Mouse (Mus musculus) ES-E14 (cell line): ENCODE measurements around the gene Kcnd2. TPM values are rescaled to one million over a fixed set of nuclear protein-coding genes. Genes with fewer than 3 reads are reported as not detected.

ENCODE experiments used
- DNase-seq: peaks from one replicate; pipeline ENCODE4 v3.0.0-alpha.2; 2013; ENCODE audit warnings: low read depth, low spot score
- H3K27ac ChIP-seq: 2 replicates; pipeline ENCODE4 v1.5.1; 2012; ENCODE audit warnings: low read depth, mild to moderate bottlenecking, low read length, moderate library complexity, mixed read lengths; ENCODE audit not compliant: poor library complexity, insufficient read depth, severe bottlenecking
- H3K36me3 ChIP-seq: 2 replicates; pipeline ENCODE4 v1.6.1; 2012; ENCODE audit warnings: mild to moderate bottlenecking, low read length, moderate library complexity, mixed read lengths; ENCODE audit not compliant: control insufficient read depth, poor library complexity, insufficient read depth, severe bottlenecking
- H3K4me1 ChIP-seq, 2 experiments: fragments of 150-350 bp in 1 of 2; sonication (generic) in 1 of 2; 2 replicates each; pipeline ENCODE4 v1.6.1; 2012; ENCODE audit warnings: low read length in 2 of 2, mild to moderate bottlenecking in 1 of 2, mixed read lengths in 1 of 2; ENCODE audit not compliant: control insufficient read depth in 2 of 2, insufficient read depth in 2 of 2, poor library complexity in 1 of 2
- H3K4me3 ChIP-seq, 2 experiments: fragments of 150-350 bp in 1 of 2; sonication (generic) in 1 of 2; 2 replicates each; pipeline ENCODE4 v1.5.1; 2012; ENCODE audit warnings: low read length in 2 of 2, low read depth in 1 of 2, mild to moderate bottlenecking in 1 of 2, mixed read lengths in 1 of 2; ENCODE audit not compliant: insufficient read depth in 1 of 2, poor library complexity in 1 of 2, severe bottlenecking in 1 of 2
- H3K9ac ChIP-seq: 2 replicates; pipeline ENCODE4 v1.6.1; 2012; ENCODE audit warnings: low read depth, mild to moderate bottlenecking, low read length, mixed read lengths; ENCODE audit not compliant: poor library complexity, insufficient read depth, severe bottlenecking
- H3K9me3 ChIP-seq: fragments of 150-350 bp; sonication (generic); 2 replicates; pipeline ENCODE4 v1.6.1; 2012; ENCODE audit warnings: low read depth, mild to moderate bottlenecking, low read length; ENCODE audit not compliant: control insufficient read depth, insufficient read depth
- CHD2 ChIP-seq: IDR thresholded peaks from 2 replicates; pipeline ENCODE4 v1.6.1; 2014; ENCODE audit warnings: mild to moderate bottlenecking, low read depth, low read length, inconsistent platforms
- HCFC1 ChIP-seq: IDR thresholded peaks from 2 replicates; pipeline ENCODE4 v1.6.1; 2012; ENCODE audit warnings: low read length, inconsistent platforms, borderline replicate concordance; ENCODE audit not compliant: insufficient read depth
- MAFK ChIP-seq: IDR thresholded peaks from 2 replicates; pipeline ENCODE4 v1.6.1; 2014; ENCODE audit warnings: mild to moderate bottlenecking, low read depth, low read length, inconsistent platforms; ENCODE audit not compliant: insufficient read depth
- ZC3H11A ChIP-seq: IDR thresholded peaks from 2 replicates; pipeline ENCODE4 v1.6.1; 2012; ENCODE audit warnings: low read depth, mild to moderate bottlenecking, inconsistent platforms, low read length, borderline replicate concordance
- ZNF384 ChIP-seq: IDR thresholded peaks from 2 replicates; pipeline ENCODE4 v1.6.1; 2012; ENCODE audit warnings: low read depth, low read length, inconsistent platforms
- in situ Hi-C, 2 experiments: fragments of 600-800 bp; cut with MboI; formaldehyde crosslinking; loops; one replicate each; pipeline ENCODE4 v1.15.1; 2025; ENCODE audit warnings: low sequenced_read_pairs in 2 of 2, inconsistent platforms in 1 of 2; ENCODE audit not compliant: unreplicated experiment in 2 of 2
- total RNA-seq: library from RNA; depleted of rRNA; stranded (reverse); fragments of 300-350 nt; gene quantifications from 2 replicates; pipeline ENCODE4 v1.2.3, GENCODE M21; 2012

Gene Kcnd2
- total RNA-seq, 1 experiment: 0.36 TPM

- no peak overlapping the region for H3K27ac ChIP-seq
- no peak overlapping the region for H3K4me3 ChIP-seq
- in situ Hi-C loops: no loop called here
- DNase-seq: no peak
- no peak overlapping the region for H3K9ac ChIP-seq
- no peaks in the 10 kb centered on the region for H3K9me3 ChIP-seq
- no peaks in the 10 kb centered on the region for H3K36me3 ChIP-seq
- H3K4me1 ChIP-seq: no peaks in the 10 kb centered on the region
- TF ChIP-seq MAFK: no peak
- no peak for TF ChIP-seq CHD2
- no peak for TF ChIP-seq ZNF384
- no peak for TF ChIP-seq HCFC1
Measured at GRCm38 (mm10) chr6:21767787-21768221, 552.5 kb downstream of the Kcnd2 start.

GRCm38 (mm10) chr6:21768745-21769446 lies 553.6 kb downstream of the Kcnd2 start:
- Histone ChIP-seq H3K4me3 (no peak overlapping the region), H3K9me3 (no peaks in the 10 kb centered on the region), H3K9ac (no peak overlapping the region), H3K4me1 (no peaks in the 10 kb centered on the region), H3K27ac (no peak overlapping the region), H3K36me3 (no peaks in the 10 kb centered on the region)
- in situ Hi-C loops: no loop called here
- no peak for DNase-seq
- no peak for TF ChIP-seq ZNF384
- no peak for TF ChIP-seq CHD2
- TF ChIP-seq HCFC1: no peak
- no peak for TF ChIP-seq MAFK
- no peak for TF ChIP-seq ZC3H11A

- DNase-seq: no peak
- TF ChIP-seq CHD2 (no peak), HCFC1 (no peak), ZC3H11A (no peak), MAFK (no peak), ZNF384 (no peak)
- Histone ChIP-seq H3K36me3 (no peaks in the 10 kb centered on the region), H3K4me3 (no peak overlapping the region), H3K9ac (no peak overlapping the region), H3K9me3 (no peaks in the 10 kb centered on the region), H3K4me1 (no peaks in the 10 kb centered on the region), H3K27ac (no peak overlapping the region)
- in situ Hi-C loops: no loop called here
Measured at GRCm38 (mm10) chr6:21769447-21769809, 554.1 kb downstream of the Kcnd2 start.

- H3K9me3 ChIP-seq: no peaks in the 10 kb centered on the region
- no peaks in the 10 kb centered on the region for H3K4me1 ChIP-seq
- H3K36me3 ChIP-seq: no peaks in the 10 kb centered on the region
- H3K9ac ChIP-seq: no peak overlapping the region
- in situ Hi-C loops: no loop called here
- no peak overlapping the region for H3K4me3 ChIP-seq
- TF ChIP-seq CHD2 (no peak), ZNF384 (no peak), MAFK (no peak)
- DNase-seq: no peak
- no peak overlapping the region for H3K27ac ChIP-seq
Measured at GRCm38 (mm10) chr6:21774213-21774916, 559.1 kb downstream of the Kcnd2 start.
